Mouse (Mus musculus) lung, postnatal 0 days (tissue): ENCODE results near the gene Ngly1. TPM values are rescaled to one million over a fixed set of nuclear protein-coding genes. Genes with fewer than 3 reads are reported as not detected.

Experiments
- ATAC-seq: fragments of 200-750 bp; cut with Nextera tagmentation; 2 replicates; pipeline ENCODE4 v1.8.0; 2017; ENCODE audit warnings: moderate library complexity
- DNase-seq: peaks from one replicate; pipeline ENCODE4 v3.0.0-alpha.2; 2016; ENCODE audit warnings: low spot score
- H3K27ac ChIP-seq: fragments of 300-500 bp; sonication (generic); 2 replicates; pipeline ENCODE4 v1.5.1; 2014; ENCODE audit warnings: antibody characterized with exemption, mild to moderate bottlenecking, low read length, mixed read lengths
- H3K27me3 ChIP-seq: fragments of 300-500 bp; sonication (generic); replicated peaks from 2 replicates; pipeline ENCODE4 v1.6.1; 2014; ENCODE audit warnings: low read length, mixed read lengths; ENCODE audit not compliant: insufficient read depth
- H3K36me3 ChIP-seq: fragments of 300-500 bp; sonication (generic); 2 replicates; pipeline ENCODE4 v1.6.1; 2014; ENCODE audit warnings: low read length, mixed read lengths; ENCODE audit not compliant: insufficient read depth
- H3K4me1 ChIP-seq: fragments of 300-500 bp; sonication (generic); 2 replicates; pipeline ENCODE4 v1.6.1; 2014; ENCODE audit warnings: antibody characterized with exemption, low read depth, low read length, mixed read lengths; ENCODE audit not compliant: insufficient read depth
- H3K4me2 ChIP-seq: fragments of 300-500 bp; sonication (generic); replicated peaks from 2 replicates; pipeline ENCODE4 v1.6.1; 2014; ENCODE audit warnings: low read depth, mild to moderate bottlenecking, low read length, moderate library complexity, mixed read lengths
- H3K4me3 ChIP-seq: fragments of 300-500 bp; sonication (generic); 2 replicates; pipeline ENCODE4 v1.5.1; 2014; ENCODE audit warnings: low read depth, low read length
- H3K9ac ChIP-seq: fragments of 300-500 bp; sonication (generic); replicated peaks from 2 replicates; pipeline ENCODE4 v1.6.1; 2014; ENCODE audit warnings: low read depth, mild to moderate bottlenecking
- H3K9me3 ChIP-seq: fragments of 300-500 bp; sonication (generic); 2 replicates; pipeline ENCODE4 v1.6.1; 2016; ENCODE audit warnings: low read length, mixed read lengths
- CTCF ChIP-seq: IDR thresholded peaks from 2 replicates; pipeline ENCODE4 v1.5.1; 2016; ENCODE audit warnings: antibody characterized with exemption, mild to moderate bottlenecking
- EP300 ChIP-seq: IDR thresholded peaks from 2 replicates; pipeline ENCODE4 v1.6.1; 2016; ENCODE audit warnings: antibody characterized with exemption, mild to moderate bottlenecking, control low read depth
- WGBS: fragments of 180-500 bp; shearing (Covaris S2); extraction: QIAGEN DNeasy Blood & Tissue Kit; methylation state at CpG from one replicate; pipeline ENCODE4 v1.1.7; 2014; 5-methylcytosine and 5-hydroxymethylcytosine counted together
- polyA plus RNA-seq: library from polyadenylated mRNA; unstranded; fragments of >200 nt; fragmentation: Nextera tagmentation; extraction: Ambion mirVana; gene quantifications from 2 replicates; pipeline ENCODE4 v1.2.1, GENCODE M21; 2015

Ngly1 gene
- polyA plus RNA-seq, 1 experiment from 2014 or later = 39.0 TPM

DNA sequence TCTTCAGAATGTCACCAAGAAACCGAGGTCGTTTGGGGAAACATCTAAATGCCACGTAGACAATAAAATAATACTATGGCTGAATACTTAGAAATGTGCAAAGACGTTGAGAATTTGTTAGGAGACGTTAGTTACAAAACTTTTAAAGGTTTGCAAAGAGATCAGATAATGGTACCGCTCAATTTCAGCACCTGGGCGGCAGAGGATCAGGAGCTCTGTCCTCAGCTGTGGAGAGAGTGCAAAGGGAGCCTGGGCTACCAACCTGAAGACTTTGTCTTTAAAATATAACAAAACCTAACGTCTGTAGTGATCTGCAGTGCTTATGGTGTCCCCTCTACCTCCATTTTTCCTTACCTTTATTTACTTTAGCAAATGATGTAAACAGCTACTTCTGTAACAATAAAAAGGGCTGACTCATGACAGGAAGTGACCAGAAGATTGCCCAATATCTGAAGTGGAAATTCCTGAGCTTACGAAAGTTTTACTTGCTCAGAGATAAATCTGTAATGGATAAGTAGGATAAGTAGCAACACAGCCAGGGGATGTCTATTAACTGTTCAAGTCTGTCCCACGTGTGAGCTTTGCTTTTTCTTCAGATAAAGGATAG lies 5.4 kb upstream of the Ngly1 start:
- no peaks in the 10 kb centered on the region for H3K36me3 ChIP-seq
- WGBS = 6% methylated on average over 10 of the region's 10 CpGs
- H3K9me3 ChIP-seq = no peaks in the 10 kb centered on the region
- DNase-seq (peak; percentile 92), ATAC-seq (peak; percentile 56)
- peak overlapping the region; percentile 65 for H3K4me2 ChIP-seq
- no peaks in the 10 kb centered on the region for H3K27me3 ChIP-seq
- TF ChIP-seq CTCF (no peak), EP300 (peak; percentile 94)
- H3K4me1 ChIP-seq = peaks cover 11% of the 10 kb centered on the region; the same call in 1 of the 2 replicates
- peak overlapping the region; percentile 95 for H3K27ac ChIP-seq
- peak overlapping the region; percentile 53 for H3K4me3 ChIP-seq
- peak overlapping the region; percentile 51 for H3K9ac ChIP-seq

DNA sequence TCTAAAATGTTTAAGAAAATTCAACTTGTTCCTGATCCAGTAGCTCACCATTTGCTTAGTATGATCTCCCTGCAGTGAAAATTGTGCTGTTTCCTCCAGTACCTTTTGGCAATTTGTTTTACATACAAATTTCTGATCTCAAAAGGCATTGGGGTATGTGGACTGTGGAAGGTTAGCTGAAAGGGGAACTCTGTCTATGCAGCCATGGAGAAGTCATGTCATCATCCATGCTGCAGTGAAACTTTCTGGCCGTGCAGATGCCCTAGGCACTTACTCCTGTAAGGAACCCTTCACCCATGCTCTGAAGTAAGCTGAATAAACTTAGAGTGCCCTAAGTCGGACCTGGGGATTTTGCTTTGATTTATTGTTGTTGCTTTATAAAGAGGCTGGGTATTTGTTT lies 4.7 kb upstream of the Ngly1 start:
- TF ChIP-seq CTCF (no peak), EP300 (no peak)
- H3K27ac ChIP-seq = peak overlapping the region; percentile 95
- H3K9ac ChIP-seq = no peak overlapping the region
- no peaks in the 10 kb centered on the region for H3K9me3 ChIP-seq
- H3K36me3 ChIP-seq = no peaks in the 10 kb centered on the region
- peak overlapping the region; percentile 65; the same call in 1 of the 2 replicates for H3K4me2 ChIP-seq
- no peak for ATAC-seq
- no peak for DNase-seq
- 37% methylated on average over 2 of the region's 2 CpGs for WGBS
- peaks cover 11% of the 10 kb centered on the region; the same call in 1 of the 2 replicates for H3K4me1 ChIP-seq
- H3K27me3 ChIP-seq = no peaks in the 10 kb centered on the region
- no peak overlapping the region for H3K4me3 ChIP-seq

DNA sequence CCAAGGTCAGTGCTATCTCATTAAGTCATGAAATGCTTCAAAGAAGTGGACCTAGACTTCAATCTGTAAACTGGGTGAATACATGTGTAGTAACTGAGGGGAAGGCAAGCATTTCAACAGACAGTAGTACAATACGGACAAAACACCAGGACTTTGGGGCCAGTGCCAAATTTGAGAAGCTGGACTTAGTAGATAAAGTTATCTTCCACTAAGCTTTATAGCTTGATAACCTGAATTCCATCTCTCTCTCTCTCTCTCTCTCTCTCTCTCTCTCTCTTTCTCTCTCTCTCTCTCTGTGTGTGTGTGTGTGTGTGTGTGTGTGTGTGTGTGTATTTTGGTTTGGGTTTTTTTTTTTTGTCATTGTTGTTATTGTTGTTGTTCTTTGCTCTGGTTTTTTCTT lies 4.0 kb upstream of the Ngly1 start:
- no peak for TF ChIP-seq EP300
- no peak for TF ChIP-seq CTCF
- Histone ChIP-seq H3K27me3 (no peaks in the 10 kb centered on the region), H3K4me2 (no peak overlapping the region), H3K4me1 (peaks cover 13% of the 10 kb centered on the region; the same call in 1 of the 2 replicates), H3K9ac (no peak overlapping the region), H3K36me3 (no peaks in the 10 kb centered on the region), H3K27ac (no peak overlapping the region), H3K9me3 (no peaks in the 10 kb centered on the region), H3K4me3 (no peak overlapping the region)
- ATAC-seq (no peak), DNase-seq (no peak)
- WGBS = 42% methylated on average over 1 of the region's 1 CpGs

DNA sequence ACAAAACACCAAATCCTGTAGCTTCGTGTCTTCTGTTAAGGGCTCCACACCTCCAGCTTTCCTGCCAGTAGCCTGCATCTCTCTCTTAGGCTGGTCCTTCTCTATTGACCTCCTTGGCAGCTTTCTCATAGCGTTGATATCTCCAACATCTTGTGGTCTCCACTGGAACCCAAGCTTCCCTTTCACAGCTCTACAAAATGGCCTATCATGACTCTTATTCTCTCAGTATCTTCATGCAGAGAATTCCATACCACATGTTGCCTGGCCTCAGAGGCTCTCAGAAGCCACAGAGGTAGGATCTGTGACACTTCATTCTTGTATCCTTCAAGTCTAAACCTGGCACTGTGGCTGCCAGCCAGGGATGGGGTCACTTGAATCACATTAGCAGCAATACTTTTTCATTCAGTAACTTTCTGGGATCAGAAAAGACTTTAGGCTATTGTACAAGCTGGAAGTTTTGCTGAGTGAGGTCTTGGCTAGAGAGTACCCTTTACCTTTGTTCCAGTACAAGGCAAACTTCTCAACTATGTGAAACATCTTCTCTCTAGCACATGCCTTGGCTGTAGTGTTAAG lies 2.7 kb upstream of the Ngly1 start:
- Histone ChIP-seq H3K9me3 (no peaks in the 10 kb centered on the region), H3K9ac (no peak overlapping the region), H3K4me1 (peaks cover 15% of the 10 kb centered on the region; the same call in 1 of the 2 replicates), H3K27me3 (no peaks in the 10 kb centered on the region), H3K4me2 (no peak overlapping the region), H3K27ac (no peak overlapping the region), H3K4me3 (no peak overlapping the region), H3K36me3 (no peaks in the 10 kb centered on the region)
- DNase-seq (no peak), ATAC-seq (no peak)
- TF ChIP-seq CTCF (no peak), EP300 (no peak)
- 90% methylated on average over 2 of the region's 2 CpGs for WGBS

DNA sequence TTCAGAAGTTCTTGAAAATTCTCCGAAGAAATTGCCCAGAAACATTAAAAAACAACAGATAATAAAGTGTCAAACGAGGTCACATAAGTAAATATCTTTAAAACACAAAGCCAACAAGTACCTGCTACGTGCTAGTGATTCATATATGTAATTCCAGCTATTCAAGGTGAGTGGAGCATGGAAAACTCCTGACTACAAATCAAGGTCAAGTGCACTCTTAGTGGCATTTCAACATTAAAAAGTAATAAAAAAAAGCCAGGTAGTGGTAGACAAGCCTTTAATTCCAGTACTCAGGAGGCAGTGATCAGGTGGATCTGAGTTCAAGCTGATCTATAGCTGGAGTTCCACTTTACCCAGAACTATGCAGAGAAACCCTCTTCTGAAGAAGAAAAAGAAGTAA lies 945 bp upstream of the Ngly1 start:
- Histone ChIP-seq H3K27me3 (no peaks in the 10 kb centered on the region), H3K4me1 (peaks cover 15% of the 10 kb centered on the region; the same call in 1 of the 2 replicates), H3K9ac (no peak overlapping the region), H3K9me3 (no peaks in the 10 kb centered on the region), H3K4me2 (peak overlapping the region; percentile 79), H3K4me3 (peak overlapping the region; percentile 70; the same call in 1 of the 2 replicates), H3K27ac (peak overlapping the region; percentile 96), H3K36me3 (no peaks in the 10 kb centered on the region)
- DNase-seq (peak; percentile 74), ATAC-seq (no peak)
- WGBS = 54% methylated on average over 3 of the region's 3 CpGs
- peak; percentile 75 for TF ChIP-seq EP300
- TF ChIP-seq CTCF = no peak

DNA sequence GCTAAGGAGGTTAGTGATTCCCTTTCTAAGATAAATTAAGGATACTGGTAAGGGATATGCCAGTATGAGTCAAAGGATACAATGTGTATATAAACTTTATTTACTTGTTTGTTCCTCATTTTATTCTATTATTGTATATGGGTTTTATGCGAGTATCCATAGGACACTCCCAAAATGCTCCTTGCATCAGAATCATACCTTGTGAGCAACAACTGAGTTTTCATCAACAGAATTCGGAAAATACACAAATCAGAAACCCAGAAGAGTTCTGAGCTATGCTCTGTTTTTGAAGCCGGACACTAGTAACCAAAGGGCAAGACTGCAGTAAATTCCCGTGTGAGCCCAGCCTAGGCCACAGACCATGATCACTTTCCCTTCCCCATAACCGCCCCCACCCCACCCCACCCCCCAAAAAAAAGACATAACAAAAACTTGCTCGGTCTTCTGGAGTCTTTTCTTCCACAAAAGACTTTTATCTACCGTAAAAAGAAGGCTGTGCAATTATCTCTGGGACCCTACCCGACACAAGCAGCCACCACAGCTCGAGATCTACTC lies 400 bp upstream of the Ngly1 start:
- DNase-seq (no peak), ATAC-seq (no peak)
- Histone ChIP-seq H3K4me3 (peak overlapping the region; percentile 70), H3K4me1 (peaks cover 15% of the 10 kb centered on the region; the same call in 1 of the 2 replicates), H3K9me3 (no peaks in the 10 kb centered on the region), H3K27me3 (no peaks in the 10 kb centered on the region), H3K36me3 (no peaks in the 10 kb centered on the region), H3K4me2 (peak overlapping the region; percentile 79), H3K27ac (peak overlapping the region; percentile 96), H3K9ac (peak overlapping the region; percentile 95)
- TF ChIP-seq EP300 = no peak
- no peak for TF ChIP-seq CTCF
- 13% methylated on average over 9 of the region's 9 CpGs for WGBS
